Mouse (Mus musculus): ENCODE results near the gene Mrps33.

The Mrps33 gene

DNA sequence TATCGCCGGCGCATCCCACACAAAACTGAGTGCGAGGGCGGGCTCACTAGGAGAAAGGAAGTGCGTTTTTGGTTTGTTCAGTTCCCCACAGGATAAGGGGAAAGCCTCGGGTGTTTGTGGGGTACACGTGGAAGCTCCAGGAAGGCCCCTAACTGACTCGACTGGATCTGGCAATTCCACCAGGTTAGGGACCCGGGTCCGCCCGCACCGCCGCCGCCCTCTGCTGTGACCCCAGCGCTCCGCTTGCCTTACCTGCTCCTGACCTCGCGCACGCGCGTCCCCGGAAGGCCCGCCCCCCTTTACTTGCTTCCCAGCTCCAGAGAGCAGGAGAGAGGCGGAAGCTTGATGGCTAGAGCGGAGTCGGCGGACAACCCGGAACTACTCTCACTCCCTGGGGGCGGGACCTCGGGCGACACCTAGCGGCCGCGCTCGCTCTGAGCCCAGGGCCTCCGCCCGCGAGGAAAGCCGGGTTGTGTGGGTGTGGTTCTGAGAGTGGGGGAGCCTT is at the start of gene Mrps33:
Mrps33 (minus strand) TSS at position 377 of the 505 bp plus-strand sequence.
- peak; percentile 97 for DNase-seq (ENCODE audit: low spot score)

DNA sequence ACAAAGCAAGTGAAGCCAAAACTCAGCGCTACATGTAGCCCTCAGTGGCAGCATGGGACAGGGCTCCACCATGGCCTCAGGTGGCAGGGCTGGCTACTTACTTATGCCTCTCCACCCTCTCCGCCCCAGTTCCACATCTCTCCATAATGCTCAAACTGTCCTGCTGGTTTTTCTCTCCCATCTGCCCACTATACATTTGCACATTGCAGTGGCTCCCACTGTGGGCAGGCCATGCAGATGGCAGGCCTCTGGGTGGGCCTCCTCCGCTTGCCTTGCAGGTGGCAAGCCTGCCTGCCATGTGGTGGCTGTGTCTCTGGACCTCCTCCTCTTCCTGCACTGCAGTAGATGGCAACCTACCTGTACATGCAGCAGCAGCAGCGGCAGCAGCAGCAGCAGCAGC is 38.9 kb upstream of the Mrps33 start:
- no peak for DNase-seq (ENCODE audit: low spot score)

DNA sequence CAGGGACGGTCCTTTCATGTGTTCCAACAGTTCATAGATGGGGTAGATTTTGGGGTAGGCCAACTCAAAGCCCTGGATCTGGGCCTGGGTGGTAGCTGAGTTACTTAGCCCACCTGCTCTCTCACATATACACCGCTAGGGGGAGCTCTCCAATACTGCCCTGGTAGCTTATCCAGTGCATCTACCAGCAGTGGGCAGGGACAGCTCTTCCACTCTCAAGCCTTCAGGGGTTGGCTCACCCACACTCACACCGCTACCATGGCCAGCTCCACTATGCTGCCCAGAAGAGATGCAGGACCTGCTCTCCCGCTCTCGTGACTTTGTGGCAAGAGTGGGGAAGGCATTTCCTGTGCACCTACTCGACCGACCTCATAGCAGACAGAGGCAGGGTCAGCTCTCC is 38.0 kb upstream of the Mrps33 start:
- DNase-seq (ENCODE audit: low spot score): no peak

DNA sequence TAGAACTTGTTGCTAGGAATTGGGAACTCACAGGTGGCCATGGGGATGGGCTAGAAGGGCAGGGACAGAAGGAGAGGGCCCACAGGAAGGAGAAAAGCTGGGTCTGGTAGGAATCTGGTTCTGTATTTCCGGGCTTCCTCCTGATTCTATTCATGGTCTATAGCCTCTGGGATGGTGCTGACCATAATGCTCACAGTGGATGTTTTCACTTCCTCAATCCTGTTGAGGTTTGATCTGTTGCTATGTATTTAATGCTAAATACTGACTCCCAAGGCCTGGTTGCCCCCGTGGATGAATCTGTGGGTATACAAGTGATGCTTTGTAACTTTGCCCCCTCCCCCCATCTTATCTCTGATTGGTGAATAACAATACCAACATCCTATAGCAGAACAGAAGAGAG is 36.8 kb upstream of the Mrps33 start:
- DNase-seq (ENCODE audit: low spot score): no peak

DNA sequence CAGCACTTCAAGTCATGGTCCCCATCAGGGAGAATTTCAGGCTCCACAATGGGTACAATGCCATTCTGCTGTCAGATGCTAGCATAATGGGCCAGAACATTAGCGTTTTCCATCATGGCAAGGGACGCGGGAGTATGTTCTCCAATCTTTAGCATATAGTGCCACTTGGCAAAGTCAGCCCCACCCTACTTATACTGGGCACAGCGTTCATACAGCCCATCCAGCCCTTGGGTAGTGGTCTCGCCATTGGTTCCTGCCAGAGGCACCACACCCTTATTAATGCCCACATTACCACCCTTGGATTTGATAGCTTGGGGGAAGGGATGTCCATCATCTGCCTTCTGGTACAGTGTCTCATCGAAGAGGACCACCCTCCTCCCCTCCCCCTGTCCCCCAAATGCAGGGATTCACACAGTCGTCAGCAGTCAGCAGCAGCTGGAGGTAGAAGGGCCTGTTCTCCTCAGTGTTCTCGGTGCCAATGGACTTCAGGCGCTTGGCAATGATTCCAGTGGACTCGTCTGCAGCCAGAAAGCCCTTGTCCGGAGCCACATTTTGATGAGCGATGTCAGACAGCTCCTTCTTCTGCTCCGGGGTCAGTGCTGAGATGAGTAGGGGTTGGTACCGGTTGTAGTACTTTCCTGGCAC is 33.0 kb upstream of the Mrps33 start:
- DNase-seq (ENCODE audit: low spot score): no peak

DNA sequence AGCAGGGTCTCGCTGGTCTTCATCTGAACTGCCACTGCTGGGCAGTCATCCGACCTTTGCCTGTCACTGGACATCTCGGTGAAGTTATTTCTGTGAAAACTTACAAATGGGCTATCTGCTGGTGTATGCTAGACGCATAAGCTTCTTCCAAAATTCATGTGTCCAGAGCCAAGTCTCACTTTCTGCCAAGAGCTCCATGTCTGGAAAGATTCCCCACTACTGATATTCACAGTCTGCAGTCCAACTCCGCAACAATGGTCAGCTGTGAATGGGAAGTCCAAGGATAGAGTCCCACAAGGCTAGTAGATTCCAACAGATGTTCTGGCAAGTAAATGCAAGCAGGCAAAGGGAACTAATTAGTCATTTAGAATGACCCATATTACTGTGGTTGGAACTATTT is 17.9 kb upstream of the Mrps33 start:
- DNase-seq (ENCODE audit: low spot score): peak; percentile 63

DNA sequence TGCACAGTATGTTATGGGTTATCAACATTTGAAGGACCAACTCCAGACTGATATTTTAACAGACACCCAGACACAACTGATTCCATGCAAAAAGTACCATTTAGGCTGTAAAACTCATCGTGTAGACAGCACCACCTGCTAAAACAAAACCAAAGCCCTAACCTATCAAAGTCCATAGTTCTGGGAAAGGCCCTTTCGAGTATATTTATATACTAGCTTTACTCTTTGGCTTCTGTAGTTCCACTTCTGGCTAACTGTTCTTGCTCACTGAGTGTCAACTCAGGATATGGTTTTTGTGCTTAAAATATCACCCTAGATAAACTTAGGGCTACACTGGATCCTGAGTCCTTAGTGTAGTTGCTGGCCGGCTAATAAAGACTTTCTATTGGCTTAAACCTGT is 10.5 kb upstream of the Mrps33 start:
- DNase-seq (ENCODE audit: low spot score): no peak

DNA sequence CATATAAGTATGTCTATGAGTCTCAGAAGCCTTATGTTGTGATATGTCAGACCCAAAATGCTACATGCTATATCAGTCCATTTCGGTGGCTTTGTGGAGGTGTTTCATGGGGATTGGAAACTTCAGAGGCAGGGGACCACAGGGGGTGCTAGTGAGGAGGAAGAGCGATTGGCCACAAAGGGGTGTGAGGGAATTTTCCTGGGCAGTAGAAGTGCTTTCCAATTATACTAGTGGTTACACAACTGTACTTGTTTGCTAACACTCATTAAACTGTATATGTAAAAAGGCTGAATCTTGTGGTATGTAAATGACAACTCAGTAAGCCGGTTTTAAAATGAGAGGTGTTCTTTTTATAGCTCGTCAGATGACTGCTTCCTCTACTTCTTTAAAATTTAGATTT is 8.1 kb upstream of the Mrps33 start:
- no peak for DNase-seq (ENCODE audit: low spot score)

DNA sequence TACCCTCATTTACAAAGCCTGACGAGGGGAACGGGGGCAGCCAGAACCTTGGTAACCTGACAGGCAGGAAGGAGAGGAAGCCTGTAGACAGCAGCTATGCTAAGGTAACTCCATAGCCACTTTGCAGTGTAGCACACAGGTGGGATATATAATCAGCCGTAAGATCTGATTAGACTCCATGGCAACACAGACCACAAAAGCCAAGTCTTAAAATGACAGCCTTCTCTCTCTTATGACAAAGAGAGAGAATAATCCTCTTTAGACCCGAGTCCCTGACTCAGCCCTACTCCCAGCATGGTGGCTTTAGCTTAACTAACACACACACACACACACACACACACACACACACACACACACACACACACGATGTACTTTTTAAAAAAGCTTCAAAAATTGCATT is 2.3 kb downstream of the Mrps33 start:
- DNase-seq (ENCODE audit: low spot score): no peak

DNA sequence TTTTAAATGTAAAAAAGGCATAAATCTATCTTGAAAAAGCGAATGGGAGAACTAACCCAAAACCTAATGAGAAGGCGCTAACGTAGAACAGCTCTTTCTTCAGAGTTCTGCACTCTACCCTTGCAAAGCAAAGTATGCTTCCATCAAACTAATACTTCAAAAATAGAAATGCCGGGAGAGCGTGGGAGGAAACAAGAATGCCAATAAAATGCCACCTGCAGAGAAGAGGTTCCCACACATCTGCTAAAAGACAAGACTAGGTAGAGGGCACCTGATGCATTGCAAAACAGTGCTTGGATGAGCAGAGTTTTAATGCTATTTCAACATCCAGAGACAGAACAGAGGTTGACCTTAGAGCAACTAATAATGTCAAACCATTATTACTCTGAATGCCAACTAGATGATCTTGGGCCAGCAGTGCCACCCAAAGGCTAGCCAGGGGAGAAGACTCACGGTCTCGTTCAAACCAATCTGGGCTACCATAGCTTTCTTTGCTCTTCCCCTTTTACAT is 3.7 kb downstream of the Mrps33 start:
- no peak for DNase-seq (ENCODE audit: low spot score)

DNA sequence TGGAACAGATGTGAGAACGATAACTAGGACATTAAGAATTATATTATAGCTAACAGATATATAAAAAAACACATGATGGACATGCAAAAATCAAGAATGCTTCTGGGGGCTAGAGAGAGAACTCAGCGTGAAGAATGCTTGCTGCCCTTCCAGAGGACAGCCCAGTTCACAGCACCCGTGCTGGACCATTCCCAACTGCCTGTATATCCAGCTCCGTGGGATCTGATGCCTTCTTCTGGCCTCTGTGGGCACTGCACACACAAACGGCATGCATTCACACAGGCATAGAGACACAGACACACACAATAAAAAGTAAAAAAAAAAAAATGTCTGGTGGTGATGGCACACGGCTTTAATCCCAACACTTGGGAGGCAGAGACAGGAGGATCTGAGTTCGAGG is 4.5 kb downstream of the Mrps33 start:
- DNase-seq (ENCODE audit: low spot score): no peak

DNA sequence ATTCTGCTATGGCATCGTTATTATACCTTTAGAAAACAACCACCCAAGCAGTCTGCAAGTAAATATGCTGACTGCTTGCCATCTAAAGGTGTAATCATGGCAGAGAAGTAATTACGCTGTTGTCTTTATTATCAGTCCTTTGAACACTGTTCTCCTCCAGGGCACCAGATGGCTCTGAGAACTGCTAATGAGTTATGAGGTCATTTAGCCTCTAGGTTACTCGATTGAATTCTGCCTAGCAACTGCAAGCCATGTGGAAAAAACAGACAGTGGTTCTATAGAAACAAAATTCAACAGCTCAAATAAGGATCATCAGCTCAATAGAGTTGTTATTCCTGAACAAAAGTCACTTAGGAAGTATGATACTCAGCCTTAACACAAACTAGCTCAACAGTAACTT is 4.9 kb downstream of the Mrps33 start:
- DNase-seq (ENCODE audit: low spot score): no peak

DNA sequence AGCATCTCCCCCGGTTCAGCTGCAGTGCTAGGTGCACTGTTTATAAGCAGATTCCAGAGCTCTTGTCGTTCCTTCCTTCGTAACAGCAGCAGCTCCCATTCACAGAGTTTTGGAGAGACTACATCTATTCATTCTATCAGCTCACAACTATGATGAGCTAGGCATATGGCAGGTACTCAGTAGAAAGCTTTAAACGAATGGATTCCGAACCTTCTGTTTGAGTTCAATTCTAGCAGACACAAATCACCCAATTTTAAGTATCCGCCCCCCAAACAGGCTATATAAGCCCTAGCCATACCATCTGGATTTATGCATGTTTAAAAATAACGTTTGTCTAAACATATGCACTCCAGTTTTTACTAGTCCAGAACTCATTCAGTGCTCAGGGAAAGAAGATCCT is 9.8 kb downstream of the Mrps33 start:
- DNase-seq (ENCODE audit: low spot score): no peak

DNA sequence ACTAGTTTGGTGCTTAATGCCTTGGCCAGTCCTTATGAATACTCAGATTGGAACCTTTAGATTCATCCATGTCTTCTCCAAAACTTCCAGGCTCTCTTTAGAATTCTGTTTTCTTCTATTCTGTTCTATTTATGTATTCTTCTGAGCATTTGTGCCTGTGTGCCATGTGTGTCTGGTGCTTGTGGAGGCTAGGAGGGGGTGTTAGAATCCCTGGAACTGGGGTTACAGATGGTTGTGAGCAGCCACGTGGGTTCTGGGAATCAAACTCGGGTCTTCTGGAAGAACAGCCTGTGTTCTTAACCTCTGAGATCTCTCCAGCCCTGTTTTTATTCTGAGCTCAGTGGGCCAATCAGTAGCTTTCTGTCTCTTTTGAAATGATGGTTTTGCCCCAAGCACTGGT is 13.7 kb downstream of the Mrps33 start:
- DNase-seq (ENCODE audit: low spot score): no peak

DNA sequence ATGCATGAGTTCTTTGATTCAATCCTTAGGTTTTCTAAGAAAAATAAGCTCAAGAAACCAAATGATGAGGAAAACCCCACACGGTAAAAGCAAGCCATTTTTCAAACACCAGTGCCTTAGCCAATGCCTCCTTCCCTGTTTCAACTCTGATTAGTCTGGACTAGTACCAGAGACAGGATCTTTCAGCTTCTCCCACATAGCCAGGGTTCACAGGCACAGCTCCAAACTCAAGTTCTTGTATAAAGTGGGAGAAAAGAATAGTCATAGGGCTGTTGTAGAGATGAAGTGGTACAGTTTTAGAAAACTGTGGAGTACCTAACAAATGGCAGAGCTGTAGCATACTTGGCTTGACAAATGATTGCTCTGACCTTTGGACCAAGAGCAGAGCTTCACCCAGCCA is 14.6 kb downstream of the Mrps33 start:
- no peak for DNase-seq (ENCODE audit: low spot score)

DNA sequence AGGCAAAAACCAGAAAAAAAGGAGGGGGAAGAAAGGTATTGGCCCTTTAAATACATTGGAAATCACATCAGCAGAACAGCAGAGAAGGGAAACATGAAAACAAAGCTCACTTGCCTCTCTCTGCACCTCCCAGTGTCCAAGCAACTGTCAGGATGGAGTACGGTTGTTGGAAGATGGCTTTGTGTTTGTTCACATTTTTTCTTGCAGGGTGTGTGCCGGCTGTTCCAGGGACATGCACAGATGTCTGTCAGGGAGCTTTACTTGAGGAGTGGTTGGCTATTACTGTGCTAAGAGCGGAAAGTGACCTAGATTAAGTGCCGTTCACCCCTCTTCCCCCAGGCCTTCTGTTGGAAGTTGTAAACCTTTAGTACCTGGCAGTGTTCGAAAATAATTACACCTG is 19.0 kb downstream of the Mrps33 start:
- no peak for DNase-seq (ENCODE audit: low spot score)

DNA sequence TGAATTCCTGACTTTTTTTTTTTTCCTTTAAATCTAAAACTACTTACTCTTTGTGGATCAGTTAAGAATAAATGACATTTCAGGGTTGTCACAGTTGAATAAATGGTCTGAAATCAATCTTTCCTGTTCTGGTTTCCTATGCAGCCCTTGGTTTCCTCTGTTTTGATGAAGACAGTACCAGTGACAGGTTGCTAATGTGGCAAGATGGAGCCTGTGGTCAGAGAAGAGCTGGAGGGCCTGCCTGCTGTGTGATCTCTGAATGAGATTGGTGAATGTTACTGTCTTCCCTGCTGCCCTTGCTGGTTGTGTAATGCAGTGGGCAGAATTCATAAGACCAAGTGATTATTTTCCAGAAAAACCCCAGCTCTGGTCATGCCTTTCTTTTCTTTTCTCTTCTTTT is 22.4 kb downstream of the Mrps33 start:
- DNase-seq (ENCODE audit: low spot score): no peak

DNA sequence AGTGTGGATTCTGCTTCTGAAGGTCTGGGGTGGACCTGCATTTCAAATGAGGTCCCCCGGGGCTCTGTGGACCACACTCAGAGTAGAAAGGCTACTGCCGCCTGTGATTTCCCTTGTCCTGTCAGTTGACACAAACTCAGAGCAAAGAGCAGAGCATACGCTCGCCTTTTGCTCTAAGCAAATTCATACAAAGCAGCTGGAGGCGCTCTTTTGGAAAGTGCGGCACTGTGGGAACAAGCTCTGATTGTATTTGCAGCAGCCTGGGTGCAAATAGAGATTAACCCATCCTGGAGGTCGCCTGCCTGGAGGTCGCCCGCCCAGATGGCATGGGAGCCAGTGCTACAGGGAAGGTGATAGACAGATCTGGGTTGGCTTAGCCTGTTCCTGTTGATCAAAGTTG is 23.0 kb downstream of the Mrps33 start:
- no peak for DNase-seq (ENCODE audit: low spot score)

DNA sequence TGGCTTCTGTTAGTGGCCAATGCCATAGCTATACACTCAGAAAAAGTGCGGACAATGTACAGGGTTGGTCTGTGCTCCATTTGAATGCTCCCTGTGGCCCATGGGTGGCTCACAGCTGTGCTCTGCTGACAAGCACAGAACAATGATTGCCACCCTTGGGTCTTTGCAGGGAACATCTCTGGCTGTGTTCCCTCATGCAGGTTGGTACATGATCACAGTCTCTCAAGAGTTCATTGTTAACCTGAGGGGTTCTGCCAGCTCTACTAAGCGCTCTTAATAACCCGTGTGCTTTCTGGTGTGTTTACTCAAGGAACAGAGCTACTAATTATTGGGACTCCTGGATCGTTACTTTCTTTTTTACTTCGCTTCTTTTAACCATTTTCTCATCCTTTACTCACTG is 24.8 kb downstream of the Mrps33 start:
- DNase-seq (ENCODE audit: low spot score): no peak

DNA sequence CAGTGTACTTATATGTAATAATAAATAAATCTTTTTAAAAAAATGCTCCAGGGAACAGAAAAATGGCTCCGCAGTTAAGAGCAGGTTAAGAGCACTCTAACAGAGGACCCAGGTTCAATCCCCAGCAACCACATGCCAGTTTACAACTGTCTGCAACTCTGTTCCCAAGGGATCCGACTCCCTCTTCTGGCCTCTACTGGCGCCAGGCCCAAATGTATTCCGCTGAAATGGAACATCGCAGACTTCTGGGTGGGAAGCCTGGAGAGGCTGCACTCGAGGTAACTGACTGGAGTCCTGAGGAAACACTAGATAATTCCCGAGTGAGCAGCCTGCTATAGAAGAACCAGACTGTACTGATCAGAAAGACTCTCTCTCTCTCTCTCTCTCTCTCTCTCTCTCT is 27.3 kb downstream of the Mrps33 start:
- DNase-seq (ENCODE audit: low spot score): no peak

DNA sequence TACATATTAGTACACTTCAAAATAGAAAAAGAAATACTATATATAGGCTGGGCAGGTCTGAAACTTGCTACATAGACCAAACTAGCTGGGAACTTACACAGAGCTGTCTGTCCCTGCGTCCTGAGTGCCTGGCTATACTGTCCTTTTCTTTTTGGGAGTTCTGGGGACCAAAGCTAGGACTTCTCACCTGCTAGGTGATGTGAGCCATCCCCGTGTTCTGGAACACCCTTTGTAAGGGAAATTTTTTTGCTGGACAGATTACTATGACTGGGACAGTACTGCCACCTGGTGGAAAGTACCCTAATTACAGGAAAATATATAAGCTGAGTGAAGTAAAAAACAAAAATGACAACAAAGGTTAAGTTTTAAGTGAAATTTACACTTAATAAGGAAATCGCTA is 28.2 kb downstream of the Mrps33 start:
- peak; percentile 81 for DNase-seq (ENCODE audit: low spot score)

DNA sequence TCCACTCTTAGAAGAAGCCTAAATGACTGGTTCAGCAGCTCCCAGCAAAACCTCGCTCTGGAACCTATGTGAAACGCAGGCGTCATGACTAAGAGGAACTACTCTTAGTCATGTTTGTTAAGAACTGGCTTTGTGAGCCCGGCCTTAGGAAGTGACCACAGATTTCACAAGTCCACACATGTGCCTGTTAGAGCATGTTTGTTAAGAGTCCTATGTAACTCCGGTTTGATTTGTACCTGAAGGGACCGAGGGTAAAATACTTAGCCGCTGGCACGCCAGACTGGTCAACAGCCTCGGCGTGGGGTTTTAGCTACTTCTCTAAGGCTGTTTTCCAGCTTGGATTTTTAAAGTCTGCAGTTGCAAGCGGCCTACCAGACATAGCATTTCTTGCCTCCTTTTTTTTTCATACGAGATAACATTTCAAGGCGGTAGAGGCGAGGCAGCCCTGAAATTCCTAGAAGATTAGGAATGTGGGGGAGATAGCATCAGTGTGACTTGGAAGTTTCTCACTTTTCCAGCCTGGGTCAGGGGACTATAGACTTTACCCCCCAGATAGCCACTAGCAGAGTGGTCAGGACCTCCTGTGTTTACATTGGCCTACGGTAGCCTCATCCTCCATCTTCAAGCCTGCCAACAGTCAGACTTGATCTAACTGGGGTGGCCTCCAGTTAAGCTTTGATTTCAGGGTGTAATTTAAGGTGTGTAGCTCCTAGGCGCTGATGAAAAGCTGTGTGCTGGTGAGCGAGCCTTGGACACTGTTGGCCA is 28.8 kb downstream of the Mrps33 start:
- DNase-seq (ENCODE audit: low spot score): no peak

DNA sequence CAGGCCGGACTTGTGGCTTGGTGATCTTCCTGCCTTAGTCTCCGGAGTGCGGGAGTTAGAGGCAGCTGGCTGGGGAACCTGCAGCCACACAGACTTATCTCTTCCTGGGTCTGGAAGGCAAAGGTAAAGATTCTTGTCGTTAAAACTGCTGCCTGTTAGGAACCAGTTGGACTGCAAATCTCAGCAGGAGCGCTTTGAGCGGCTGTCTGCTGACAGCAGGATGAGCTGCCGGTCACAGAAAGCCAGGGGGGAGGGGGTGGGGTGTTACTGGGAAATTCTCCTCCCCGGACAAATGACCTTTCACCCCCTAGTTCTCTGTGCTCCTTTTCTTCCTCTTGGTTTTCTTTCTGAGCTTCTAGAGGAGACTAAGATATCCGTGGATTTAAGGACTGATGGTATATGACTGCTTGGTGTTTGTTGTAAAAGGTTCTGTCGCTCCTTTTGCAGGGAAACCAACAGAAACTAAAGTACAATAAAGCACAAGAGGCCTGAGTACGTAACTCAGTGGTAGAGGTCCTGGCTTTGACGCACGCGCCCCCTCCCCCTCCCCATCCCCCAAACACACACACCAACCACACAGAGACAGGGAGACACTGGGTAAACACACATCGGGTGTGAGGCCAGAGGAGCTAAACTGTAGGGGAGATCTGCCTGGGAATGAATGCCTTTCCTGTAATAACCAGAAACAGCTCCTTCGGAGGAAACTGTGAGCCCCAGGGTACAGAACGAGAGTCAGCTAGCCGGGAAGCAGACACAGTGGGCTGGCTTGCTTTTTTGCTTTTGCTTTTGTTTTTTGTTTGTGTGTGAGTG is 29.7 kb downstream of the Mrps33 start:
- no peak for DNase-seq (ENCODE audit: low spot score)
